Mouse (Mus musculus) heart, postnatal 0 days (tissue): ENCODE results near the gene Large1. TPM values are rescaled to one million over a fixed set of nuclear protein-coding genes. Genes with fewer than 3 reads are reported as not detected.

ENCODE experiments used
- ATAC-seq: fragments of 200-750 bp; cut with Nextera tagmentation; 2 replicates; pipeline ENCODE4 v1.8.0; 2017; ENCODE audit warnings: low read depth, moderate number of reproducible peaks, moderate library complexity; ENCODE audit not compliant: insufficient read depth
- DNase-seq: peaks from one replicate; pipeline ENCODE4 v3.0.0-alpha.2; 2016; ENCODE audit warnings: low spot score
- H3K27ac ChIP-seq: fragments of 300-500 bp; sonication (generic); 2 replicates; pipeline ENCODE4 v1.5.1; 2014; ENCODE audit warnings: low read depth, mild to moderate bottlenecking
- H3K27me3 ChIP-seq: fragments of 300-500 bp; sonication (generic); 2 replicates; pipeline ENCODE4 v1.6.1; 2014; ENCODE audit warnings: low read length, mixed read lengths; ENCODE audit not compliant: control insufficient read depth, insufficient read depth
- H3K36me3 ChIP-seq: fragments of 300-500 bp; sonication (generic); replicated peaks from 2 replicates; pipeline ENCODE4 v1.6.1; 2014; ENCODE audit warnings: low read length, mixed read lengths; ENCODE audit not compliant: control insufficient read depth, insufficient read depth
- H3K4me1 ChIP-seq: fragments of 300-500 bp; sonication (generic); 2 replicates; pipeline ENCODE4 v1.6.1; 2014; ENCODE audit warnings: antibody characterized with exemption; ENCODE audit not compliant: control insufficient read depth, insufficient read depth
- H3K4me2 ChIP-seq: fragments of 300-500 bp; sonication (generic); 2 replicates; pipeline ENCODE4 v1.6.1; 2014; ENCODE audit warnings: low read depth, mild to moderate bottlenecking, low read length, moderate library complexity
- H3K4me3 ChIP-seq: fragments of 300-500 bp; sonication (generic); 2 replicates; pipeline ENCODE4 v1.5.1; 2014; ENCODE audit warnings: low read depth, low read length
- H3K9ac ChIP-seq: fragments of 300-500 bp; sonication (generic); replicated peaks from 2 replicates; pipeline ENCODE4 v1.6.1; 2014; ENCODE audit warnings: low read depth, low read length, mixed read lengths
- H3K9me3 ChIP-seq: fragments of 300-500 bp; sonication (generic); replicated peaks from 2 replicates; pipeline ENCODE4 v1.6.1; 2016; ENCODE audit warnings: low read length; ENCODE audit not compliant: control insufficient read depth
- CTCF ChIP-seq: IDR thresholded peaks from 2 replicates; pipeline ENCODE4 v1.5.1; 2016; ENCODE audit warnings: antibody characterized with exemption, control low read depth, low read depth
- EP300 ChIP-seq: IDR thresholded peaks from 2 replicates; pipeline ENCODE4 v1.6.1; 2016; ENCODE audit warnings: antibody characterized with exemption, low read depth
- WGBS: fragments of 180-500 bp; shearing (Covaris S2); extraction: QIAGEN DNeasy Blood & Tissue Kit; methylation state at CpG from one replicate; pipeline ENCODE4 v1.1.7; 2014; 5-methylcytosine and 5-hydroxymethylcytosine counted together
- polyA plus RNA-seq: library from polyadenylated mRNA; unstranded; fragments of >200 nt; fragmentation: Nextera tagmentation; extraction: Ambion mirVana; gene quantifications from 2 replicates; pipeline ENCODE4 v1.2.1, GENCODE M21; 2015
- total RNA-seq: library from RNA; depleted of rRNA; stranded (reverse); fragments of >200 nt; gene quantifications from 2 replicates; pipeline ENCODE4 v1.2.3, GENCODE M21; 2014; ENCODE audit warnings: low replicate concordance

The Large1 gene
- total and polyA plus RNA-seq, 2 experiments from 2014 or later, result 5.9 to 41.0 TPM

DNA sequence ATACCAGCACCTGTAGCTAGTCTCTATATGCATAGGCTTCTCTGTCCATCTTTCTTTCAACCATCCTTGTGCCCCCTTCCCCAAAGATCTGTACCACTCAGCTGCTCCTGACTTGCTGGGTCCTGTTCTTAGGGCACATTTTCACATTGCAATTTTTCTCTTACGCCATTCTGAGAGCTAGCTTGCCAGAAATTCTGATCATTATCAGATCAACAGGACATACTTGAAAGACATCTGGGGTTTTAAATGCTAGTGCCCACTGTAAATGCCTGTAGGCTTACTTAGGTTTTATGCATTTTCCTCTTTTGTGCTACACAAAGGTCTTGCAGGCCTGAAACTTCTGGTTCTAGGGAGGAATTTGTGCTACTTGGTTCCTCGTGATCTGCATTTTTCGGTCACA, 454.0 kb downstream of the Large1 start:
- Histone ChIP-seq H3K27me3 (no peaks in the 10 kb centered on the region), H3K4me2 (no peak overlapping the region), H3K4me1 (no peaks in the 10 kb centered on the region), H3K9ac (no peak overlapping the region), H3K36me3 (no peaks in the 10 kb centered on the region), H3K27ac (no peak overlapping the region), H3K4me3 (no peak overlapping the region), H3K9me3 (no peaks in the 10 kb centered on the region)
- no peak for TF ChIP-seq EP300
- TF ChIP-seq CTCF, result no peak
- ATAC-seq (no peak), DNase-seq (no peak)
- 93% methylated on average over 3 of the region's 3 CpGs for WGBS

DNA sequence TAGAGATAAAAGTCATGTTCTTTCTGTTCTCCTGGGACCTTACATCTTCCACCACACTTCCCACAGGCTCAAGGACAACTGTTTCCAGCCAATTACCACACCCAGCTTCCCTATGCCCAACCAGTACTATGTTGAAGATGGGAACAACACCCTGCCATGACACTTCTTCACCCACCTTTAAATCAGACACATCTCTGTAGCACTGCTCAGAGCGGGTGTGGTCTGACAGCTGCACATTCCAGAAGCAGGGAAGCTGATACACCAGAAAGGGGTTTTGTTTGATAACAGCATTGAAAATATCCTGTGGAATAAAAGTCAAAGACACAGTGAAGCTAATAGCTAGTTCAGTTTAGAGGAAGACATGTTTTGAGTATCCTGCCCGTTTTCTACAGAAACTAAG, 470.3 kb downstream of the Large1 start:
- WGBS, result 78% methylated on average over 2 of the region's 2 CpGs
- Histone ChIP-seq H3K9ac (no peak overlapping the region), H3K4me3 (no peak overlapping the region), H3K27me3 (no peaks in the 10 kb centered on the region), H3K9me3 (no peaks in the 10 kb centered on the region), H3K4me1 (no peaks in the 10 kb centered on the region), H3K27ac (no peak overlapping the region), H3K36me3 (peaks cover 8% of the 10 kb centered on the region), H3K4me2 (no peak overlapping the region)
- no peak for TF ChIP-seq CTCF
- TF ChIP-seq EP300, result no peak
- ATAC-seq (no peak), DNase-seq (no peak)

DNA sequence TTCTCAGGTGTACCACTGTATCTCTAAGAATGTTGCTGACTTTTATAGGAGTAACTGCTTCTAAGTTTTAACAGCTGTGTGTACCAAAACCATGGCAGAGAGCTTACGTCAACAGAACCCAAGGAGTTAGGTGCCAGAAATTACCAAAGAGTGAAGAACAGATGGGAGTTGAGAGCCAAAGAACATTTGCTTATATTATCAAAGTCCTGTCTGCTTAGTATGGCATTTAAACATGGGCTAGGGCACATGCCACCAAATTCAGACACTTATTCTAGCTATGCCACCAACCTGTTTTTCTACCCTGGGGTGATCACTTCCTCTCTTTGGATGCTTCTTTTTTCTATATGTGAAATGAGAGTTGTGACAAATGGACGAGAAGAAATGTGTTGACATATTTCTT, 479.9 kb downstream of the Large1 start:
- H3K4me2 ChIP-seq, result no peak overlapping the region
- no peaks in the 10 kb centered on the region for H3K27me3 ChIP-seq
- no peak for TF ChIP-seq CTCF
- TF ChIP-seq EP300, result no peak
- ATAC-seq (no peak), DNase-seq (no peak)
- WGBS, result 81% methylated on average over 2 of the region's 2 CpGs
- 0 out of 2 replicates have a peak, but pooled peaks cover 5% of the 10 kb centered on the region for H3K36me3 ChIP-seq
- 0 out of 2 replicates have a peak, but pooled peaks cover 4% of the 10 kb centered on the region for H3K9me3 ChIP-seq
- no peak overlapping the region for H3K9ac ChIP-seq
- no peak overlapping the region for H3K4me3 ChIP-seq
- H3K4me1 ChIP-seq, result no peaks in the 10 kb centered on the region
- no peak overlapping the region for H3K27ac ChIP-seq

DNA sequence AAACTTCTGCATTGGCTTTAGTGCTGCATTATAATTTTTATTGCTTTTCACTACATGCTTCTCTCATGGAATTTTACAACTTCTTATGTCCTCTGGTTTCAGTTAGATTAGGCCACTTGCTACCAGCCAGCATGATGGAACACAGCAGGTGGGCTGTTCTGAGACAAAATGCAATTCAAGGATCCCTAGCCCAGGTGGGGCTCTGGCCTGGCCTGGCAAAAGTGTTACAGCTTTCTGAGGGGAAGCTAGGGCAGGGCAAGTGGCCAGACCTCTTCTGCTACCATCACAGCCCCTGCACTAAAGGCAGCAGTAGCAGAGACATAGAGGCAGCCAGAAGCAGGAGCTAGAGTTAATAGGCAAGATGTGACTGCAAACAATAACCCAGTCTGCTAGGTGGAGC, 506.5 kb downstream of the Large1 start:
- Histone ChIP-seq H3K4me1 (no peaks in the 10 kb centered on the region), H3K36me3 (peaks cover 15% of the 10 kb centered on the region), H3K27ac (no peak overlapping the region), H3K9ac (no peak overlapping the region), H3K9me3 (no peaks in the 10 kb centered on the region; the same call in 1 of the 2 replicates), H3K4me2 (no peak overlapping the region), H3K27me3 (no peaks in the 10 kb centered on the region), H3K4me3 (no peak overlapping the region)
- TF ChIP-seq EP300 (no peak), CTCF (no peak)
- DNase-seq, result no peak
- no peak for ATAC-seq

DNA sequence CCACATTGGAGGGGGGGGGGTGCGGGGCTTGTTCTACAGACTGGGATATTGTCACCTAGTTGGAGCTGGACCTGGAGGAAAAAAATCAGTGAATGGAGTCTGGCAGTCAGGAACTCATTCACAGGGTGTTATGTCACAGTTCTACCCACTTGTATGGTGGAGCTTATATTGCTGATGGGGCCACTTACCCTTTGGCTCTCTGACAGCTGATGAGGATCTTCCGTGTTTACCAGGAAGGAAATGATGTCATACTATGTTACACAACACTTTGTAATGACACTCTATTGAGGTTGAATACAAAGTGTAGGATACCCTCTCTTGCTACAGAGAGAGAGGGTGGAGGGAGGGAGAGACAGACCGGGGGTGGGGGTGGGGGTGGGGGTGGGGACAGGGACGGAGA, 517.5 kb downstream of the Large1 start:
- H3K27me3 ChIP-seq, result no peaks in the 10 kb centered on the region
- no peak overlapping the region for H3K27ac ChIP-seq
- no peak overlapping the region for H3K4me3 ChIP-seq
- no peak for TF ChIP-seq CTCF
- DNase-seq (no peak), ATAC-seq (no peak)
- WGBS, result 78% methylated on average over 4 of the region's 4 CpGs
- peaks cover 3% of the 10 kb centered on the region; the same call in 1 of the 2 replicates for H3K4me1 ChIP-seq
- H3K36me3 ChIP-seq, result peaks cover 14% of the 10 kb centered on the region
- H3K9me3 ChIP-seq, result no peaks in the 10 kb centered on the region
- H3K9ac ChIP-seq, result no peak overlapping the region
- H3K4me2 ChIP-seq, result no peak overlapping the region

DNA sequence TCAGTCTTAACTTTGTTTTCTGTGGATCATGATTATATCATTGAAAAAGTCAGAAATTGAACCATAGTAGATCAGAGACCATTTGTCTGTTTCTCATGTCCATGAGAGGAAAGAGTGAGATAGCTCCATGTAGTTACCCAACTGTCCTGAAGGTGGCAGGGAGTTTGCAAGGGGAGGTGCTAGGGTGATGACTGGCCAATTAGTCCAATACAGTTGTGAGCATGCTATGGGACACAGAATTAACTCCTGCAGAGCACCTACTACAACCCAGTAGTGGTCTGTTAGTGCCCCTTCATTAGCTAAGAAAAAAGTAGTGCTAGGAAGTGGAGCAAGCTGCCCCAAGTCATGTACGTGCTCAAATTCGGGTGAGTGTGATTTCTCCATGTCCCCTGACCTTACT, 520.2 kb downstream of the Large1 start:
- no peak overlapping the region for H3K27ac ChIP-seq
- peaks cover 3% of the 10 kb centered on the region; the same call in 1 of the 2 replicates for H3K4me1 ChIP-seq
- H3K4me3 ChIP-seq, result no peak overlapping the region
- H3K9ac ChIP-seq, result no peak overlapping the region
- H3K4me2 ChIP-seq, result no peak overlapping the region
- WGBS, result 80% methylated on average over 2 of the region's 2 CpGs
- peaks cover 14% of the 10 kb centered on the region for H3K36me3 ChIP-seq
- DNase-seq (no peak), ATAC-seq (no peak)
- H3K27me3 ChIP-seq, result no peaks in the 10 kb centered on the region
- TF ChIP-seq EP300, result no peak
- no peak; the same call in 1 of the 2 replicates for TF ChIP-seq CTCF
- no peaks in the 10 kb centered on the region for H3K9me3 ChIP-seq
